Mouse (Mus musculus): ENCODE results near the gene Tas2r117.

Tas2r117 gene

GRCm38 (mm10) chr6:132802518-132802917 is at the start of gene Tas2r117:
Gene Tas2r117, plus strand, starts transcription at chr6:132802818.
- DNase-seq, result no peak

- no peak for DNase-seq
These were observed 48.2 kb upstream of the Tas2r117 start, which contains the start of gene Tas2r124 for GRCm38 (mm10) chr6:132754430-132754829. Gene Tas2r124, plus strand, starts transcription at chr6:132754730.

- DNase-seq, result no peak
These were observed 40.8 kb upstream of the Tas2r117 start, which contains the start of gene Tas2r102 for GRCm38 (mm10) chr6:132761831-132762230. Gene Tas2r102, plus strand, starts transcription at chr6:132762131.

- DNase-seq, result no peak
These were observed 24.6 kb upstream of the Tas2r117 start, which contains the start of gene Tas2r136 for GRCm38 (mm10) chr6:132778062-132778461. Gene Tas2r136, minus strand, starts transcription at chr6:132778162.

- no peak for DNase-seq
These were observed 7.2 kb upstream of the Tas2r117 start for GRCm38 (mm10) chr6:132795393-132795792.

GRCm38 (mm10) chr6:132846842-132847241 is 44.2 kb downstream of the Tas2r117 start, which contains the start of gene Tas2r123:
Gene Tas2r123, plus strand, starts transcription at chr6:132847142.
- no peak for DNase-seq
